Mouse (Mus musculus): Measurements from ENCODE around the gene Mindy4. TPM values are rescaled to one million over a fixed set of nuclear protein-coding genes. Genes with fewer than 3 reads are reported as not detected.

The Mindy4 gene
- polyA plus RNA-seq, 1 experiment from 2014 or later: 10.7 TPM

- no peak overlapping the region for H3K4me2 ChIP-seq
- no peaks in the 10 kb centered on the region for H3K4me1 ChIP-seq (replicated peaks)
- no peak overlapping the region for H3K9ac ChIP-seq
- H3K27ac ChIP-seq: no peak overlapping the region
- H3K36me3 ChIP-seq: peaks cover 27% of the 10 kb centered on the region
- 90% methylated on average over 1 of the region's 1 CpGs for WGBS
- H3K9me3 ChIP-seq: no peaks in the 10 kb centered on the region
- no peaks in the 10 kb centered on the region for H3K27me3 ChIP-seq
- H3K4me3 ChIP-seq: no peak overlapping the region
- no peak for ATAC-seq (ENCODE audit: low FRiP score)
Observed at GRCm38 (mm10) chr6:55295325-55295724, 92.1 kb downstream of the Mindy4 start.

- no peak overlapping the region for H3K27ac ChIP-seq
- H3K9me3 ChIP-seq: no peaks in the 10 kb centered on the region
- WGBS: 85% methylated on average over 8 of the region's 8 CpGs
- no peak for ATAC-seq (ENCODE audit: low FRiP score)
- peaks cover 40% of the 10 kb centered on the region for H3K36me3 ChIP-seq
- no peaks in the 10 kb centered on the region for H3K27me3 ChIP-seq
- no peak overlapping the region for H3K9ac ChIP-seq
- no peak overlapping the region for H3K4me2 ChIP-seq
- H3K4me3 ChIP-seq: no peak overlapping the region
- no peaks in the 10 kb centered on the region for H3K4me1 ChIP-seq (replicated peaks)
Observed at GRCm38 (mm10) chr6:55299482-55299881, 96.3 kb downstream of the Mindy4 start.

GRCm38 (mm10) chr6:55299917-55300316, 96.7 kb downstream of the Mindy4 start:
- Histone ChIP-seq H3K9me3 (no peaks in the 10 kb centered on the region), H3K27me3 (no peaks in the 10 kb centered on the region), H3K4me1 (replicated peaks) (no peaks in the 10 kb centered on the region), H3K36me3 (peaks cover 40% of the 10 kb centered on the region), H3K4me3 (no peak overlapping the region), H3K9ac (no peak overlapping the region), H3K27ac (no peak overlapping the region), H3K4me2 (no peak overlapping the region)
- ATAC-seq (ENCODE audit: low FRiP score): no peak
- WGBS: 90% methylated on average over 2 of the region's 2 CpGs

GRCm38 (mm10) chr6:55300704-55301103, 97.5 kb downstream of the Mindy4 start:
- Histone ChIP-seq H3K27ac (no peak overlapping the region), H3K4me1 (replicated peaks) (no peaks in the 10 kb centered on the region), H3K4me2 (no peak overlapping the region), H3K4me3 (no peak overlapping the region), H3K27me3 (no peaks in the 10 kb centered on the region), H3K9ac (no peak overlapping the region), H3K9me3 (no peaks in the 10 kb centered on the region), H3K36me3 (peaks cover 40% of the 10 kb centered on the region)
- no peak for ATAC-seq (ENCODE audit: low FRiP score)
- 89% methylated on average over 11 of the region's 11 CpGs for WGBS

- no peaks in the 10 kb centered on the region for H3K27me3 ChIP-seq
- no peaks in the 10 kb centered on the region for H3K9me3 ChIP-seq
- ATAC-seq (ENCODE audit: low FRiP score): no peak
- peaks cover 21% of the 10 kb centered on the region for H3K36me3 ChIP-seq
- no peak overlapping the region for H3K27ac ChIP-seq
- H3K9ac ChIP-seq: no peak overlapping the region
- H3K4me2 ChIP-seq: no peak overlapping the region
- 55% methylated on average over 2 of the region's 2 CpGs for WGBS
- no peaks in the 10 kb centered on the region for H3K4me1 ChIP-seq (replicated peaks)
- H3K4me3 ChIP-seq: no peak overlapping the region
Observed at GRCm38 (mm10) chr6:55310179-55310578, 107.0 kb downstream of the Mindy4 start.

- H3K9me3 ChIP-seq: no peaks in the 10 kb centered on the region
- no peak overlapping the region for H3K4me3 ChIP-seq
- peaks cover 21% of the 10 kb centered on the region for H3K36me3 ChIP-seq
- ATAC-seq (ENCODE audit: low FRiP score): no peak
- H3K27ac ChIP-seq: no peak overlapping the region
- H3K4me1 ChIP-seq (replicated peaks): no peaks in the 10 kb centered on the region
- H3K9ac ChIP-seq: no peak overlapping the region
- 66% methylated on average over 5 of the region's 5 CpGs for whole genome bisulfite sequencing
- H3K4me2 ChIP-seq: no peak overlapping the region
- H3K27me3 ChIP-seq: no peaks in the 10 kb centered on the region
Observed at GRCm38 (mm10) chr6:55311962-55312361, 108.8 kb downstream of the Mindy4 start.

- H3K27me3 ChIP-seq: no peaks in the 10 kb centered on the region
- H3K27ac ChIP-seq: no peak overlapping the region
- H3K9ac ChIP-seq: no peak overlapping the region
- H3K9me3 ChIP-seq: no peaks in the 10 kb centered on the region
- ATAC-seq (ENCODE audit: low FRiP score): no peak
- no peak overlapping the region for H3K4me2 ChIP-seq
- no peak overlapping the region for H3K4me3 ChIP-seq
- 93% methylated on average over 4 of the region's 4 CpGs for WGBS
- peaks cover 24% of the 10 kb centered on the region for H3K36me3 ChIP-seq
- H3K4me1 ChIP-seq (replicated peaks): no peaks in the 10 kb centered on the region
Observed at GRCm38 (mm10) chr6:55313893-55314292, 110.7 kb downstream of the Mindy4 start.

GRCm38 (mm10) chr6:55314628-55315027, 111.4 kb downstream of the Mindy4 start:
- Histone ChIP-seq H3K4me2 (no peak overlapping the region), H3K9me3 (no peaks in the 10 kb centered on the region), H3K27me3 (no peaks in the 10 kb centered on the region), H3K4me1 (replicated peaks) (0 out of 2 replicates have a peak, but pooled peaks cover 2% of the 10 kb centered on the region), H3K36me3 (peaks cover 22% of the 10 kb centered on the region), H3K27ac (no peak overlapping the region), H3K4me3 (no peak overlapping the region), H3K9ac (no peak overlapping the region)
- no peak for ATAC-seq (ENCODE audit: low FRiP score)
- WGBS: 94% methylated on average over 8 of the region's 8 CpGs

- WGBS: 95% methylated on average over 3 of the region's 3 CpGs
- H3K4me1 ChIP-seq (replicated peaks): 0 out of 2 replicates have a peak, but pooled peaks cover 3% of the 10 kb centered on the region
- H3K36me3 ChIP-seq: peaks cover 9% of the 10 kb centered on the region; the same call in 1 of the 2 replicates
- no peak overlapping the region for H3K27ac ChIP-seq
- H3K4me3 ChIP-seq: no peak overlapping the region
- H3K4me2 ChIP-seq: no peak overlapping the region
- ATAC-seq (ENCODE audit: low FRiP score): no peak
- H3K9me3 ChIP-seq: no peaks in the 10 kb centered on the region
- H3K27me3 ChIP-seq: 0 out of 2 replicates have a peak, but pooled peaks cover 6% of the 10 kb centered on the region
- H3K9ac ChIP-seq: no peak overlapping the region
Observed at GRCm38 (mm10) chr6:55318597-55318996, 115.4 kb downstream of the Mindy4 start.

GRCm38 (mm10) chr6:55319585-55320551, 116.7 kb downstream of the Mindy4 start:
- H3K4me3 ChIP-seq: no peak overlapping the region
- H3K27me3 ChIP-seq: 0 out of 2 replicates have a peak, but pooled peaks cover 6% of the 10 kb centered on the region
- 77% methylated on average over 14 of the region's 14 CpGs for WGBS
- H3K36me3 ChIP-seq: peaks cover 9% of the 10 kb centered on the region; the same call in 1 of the 2 replicates
- 0 out of 2 replicates have a peak, but pooled peaks cover 3% of the 10 kb centered on the region for H3K4me1 ChIP-seq (replicated peaks)
- ATAC-seq (ENCODE audit: low FRiP score): no peak
- no peak overlapping the region for H3K9ac ChIP-seq
- no peaks in the 10 kb centered on the region for H3K9me3 ChIP-seq
- no peak overlapping the region for H3K4me2 ChIP-seq
- no peak overlapping the region for H3K27ac ChIP-seq

GRCm38 (mm10) chr6:55320894-55321293, 117.7 kb downstream of the Mindy4 start:
- no peaks in the 10 kb centered on the region for H3K9me3 ChIP-seq
- no peak overlapping the region for H3K4me2 ChIP-seq
- 0 out of 2 replicates have a peak, but pooled peaks cover 6% of the 10 kb centered on the region for H3K27me3 ChIP-seq
- H3K27ac ChIP-seq: no peak overlapping the region
- no peak overlapping the region for H3K9ac ChIP-seq
- 0 out of 2 replicates have a peak, but pooled peaks cover 3% of the 10 kb centered on the region for H3K4me1 ChIP-seq (replicated peaks)
- no peak for ATAC-seq (ENCODE audit: low FRiP score)
- no peak overlapping the region for H3K4me3 ChIP-seq
- H3K36me3 ChIP-seq: peaks cover 9% of the 10 kb centered on the region; the same call in 1 of the 2 replicates
- WGBS: 86% methylated on average over 4 of the region's 4 CpGs

GRCm38 (mm10) chr6:55321518-55321917, 118.3 kb downstream of the Mindy4 start:
- WGBS: 69% methylated on average over 6 of the region's 6 CpGs
- 0 out of 2 replicates have a peak, but pooled peaks cover 6% of the 10 kb centered on the region for H3K27me3 ChIP-seq
- no peak overlapping the region for H3K27ac ChIP-seq
- no peak overlapping the region for H3K9ac ChIP-seq
- no peak for ATAC-seq (ENCODE audit: low FRiP score)
- 0 out of 2 replicates have a peak, but pooled peaks cover 3% of the 10 kb centered on the region for H3K4me1 ChIP-seq (replicated peaks)
- peaks cover 9% of the 10 kb centered on the region; the same call in 1 of the 2 replicates for H3K36me3 ChIP-seq
- H3K4me2 ChIP-seq: no peak overlapping the region
- H3K9me3 ChIP-seq: no peaks in the 10 kb centered on the region
- H3K4me3 ChIP-seq: no peak overlapping the region
